Mouse (Mus musculus): ENCODE results near the gene Dock10. TPM values are rescaled to one million over a fixed set of nuclear protein-coding genes. Genes with fewer than 3 reads are reported as not detected.
"Not testable (repeated sequence)": the region's sequence is repeated elsewhere in the genome, so short reads cannot be mapped to it uniquely, and the experiment has no call there.

Dock10 gene
- polyA plus RNA-seq, 1 experiment from 2014 or later = 5.0 TPM

GRCm38 (mm10) chr1:80755296-80756059 lies 2.8 kb downstream of the Dock10 start:
- no peaks in the 10 kb centered on the region for H3K36me3 ChIP-seq
- peaks cover 21% of the 10 kb centered on the region for H3K4me1 ChIP-seq (replicated peaks)
- H3K4me2 ChIP-seq = no peak overlapping the region
- no peak for ATAC-seq (ENCODE audit: low read depth)
- 90% methylated on average over 7 of the region's 7 CpGs for WGBS
- H3K27ac ChIP-seq (replicated peaks) = no peak overlapping the region
- H3K9me3 ChIP-seq = peaks cover 4% of the 10 kb centered on the region; the same call in 1 of the 2 replicates
- H3K9ac ChIP-seq = no peak overlapping the region
- no peak overlapping the region for H3K4me3 ChIP-seq
- peaks cover 33% of the 10 kb centered on the region for H3K27me3 ChIP-seq

- not testable (repeated sequence) for H3K4me3 ChIP-seq; H3K9ac ChIP-seq; ATAC-seq (ENCODE audit: low read depth); H3K9me3 ChIP-seq; H3K27me3 ChIP-seq; H3K4me2 ChIP-seq; H3K27ac ChIP-seq (replicated peaks); H3K36me3 ChIP-seq; H3K4me1 ChIP-seq (replicated peaks)
- WGBS = 91% methylated on average over 2 of the region's 2 CpGs
Observed at GRCm38 (mm10) chr1:80749122-80749521, 9.2 kb downstream of the Dock10 start.

GRCm38 (mm10) chr1:80746691-80747463 lies 11.4 kb downstream of the Dock10 start:
- Histone ChIP-seq H3K4me3 (no peak overlapping the region), H3K9me3 (no peaks in the 10 kb centered on the region), H3K4me1 (replicated peaks) (no peaks in the 10 kb centered on the region), H3K36me3 (no peaks in the 10 kb centered on the region), H3K27ac (replicated peaks) (no peak overlapping the region), H3K9ac (no peak overlapping the region), H3K4me2 (no peak overlapping the region), H3K27me3 (no peaks in the 10 kb centered on the region)
- ATAC-seq (ENCODE audit: low read depth) = no peak
- 81% methylated on average over 2 of the region's 2 CpGs for whole genome bisulfite sequencing

GRCm38 (mm10) chr1:80746195-80746594 lies 12.1 kb downstream of the Dock10 start:
- ATAC-seq (ENCODE audit: low read depth) = no peak
- no peak overlapping the region for H3K4me2 ChIP-seq
- no peak overlapping the region for H3K27ac ChIP-seq (replicated peaks)
- H3K9ac ChIP-seq = no peak overlapping the region
- no peak overlapping the region for H3K4me3 ChIP-seq
- no peaks in the 10 kb centered on the region for H3K36me3 ChIP-seq
- no peaks in the 10 kb centered on the region for H3K4me1 ChIP-seq (replicated peaks)
- H3K9me3 ChIP-seq = no peaks in the 10 kb centered on the region
- H3K27me3 ChIP-seq = no peaks in the 10 kb centered on the region
- WGBS = 88% methylated on average over 6 of the region's 6 CpGs

- Histone ChIP-seq H3K9me3 (no peaks in the 10 kb centered on the region), H3K36me3 (no peaks in the 10 kb centered on the region), H3K4me2 (no peak overlapping the region), H3K27me3 (no peaks in the 10 kb centered on the region), H3K27ac (replicated peaks) (no peak overlapping the region), H3K4me3 (no peak overlapping the region), H3K9ac (no peak overlapping the region), H3K4me1 (replicated peaks) (no peaks in the 10 kb centered on the region)
- ATAC-seq (ENCODE audit: low read depth) = no peak
- 29% methylated on average over 1 of the region's 1 CpGs for WGBS
Observed at GRCm38 (mm10) chr1:80739472-80739871, 18.9 kb downstream of the Dock10 start.

- H3K4me3 ChIP-seq = no peak overlapping the region
- H3K9ac ChIP-seq = no peak overlapping the region
- H3K4me2 ChIP-seq = no peak overlapping the region
- no peak for ATAC-seq (ENCODE audit: low read depth)
- H3K27ac ChIP-seq (replicated peaks) = no peak overlapping the region
- WGBS = 72% methylated on average over 5 of the region's 5 CpGs
- H3K9me3 ChIP-seq = no peaks in the 10 kb centered on the region
- H3K4me1 ChIP-seq (replicated peaks) = no peaks in the 10 kb centered on the region
- H3K27me3 ChIP-seq = no peaks in the 10 kb centered on the region
- H3K36me3 ChIP-seq = no peaks in the 10 kb centered on the region
Observed at GRCm38 (mm10) chr1:80737812-80738391, 20.4 kb downstream of the Dock10 start.

- WGBS = 85% methylated on average over 5 of the region's 5 CpGs
Observed at GRCm38 (mm10) chr1:80730582-80730981, 27.7 kb downstream of the Dock10 start.

GRCm38 (mm10) chr1:80730174-80730573 lies 28.2 kb downstream of the Dock10 start:
- ATAC-seq (ENCODE audit: low read depth) = no peak
- H3K4me3 ChIP-seq = no peak overlapping the region
- H3K36me3 ChIP-seq = no peaks in the 10 kb centered on the region
- 91% methylated on average over 4 of the region's 4 CpGs for WGBS
- no peaks in the 10 kb centered on the region for H3K27me3 ChIP-seq
- no peaks in the 10 kb centered on the region for H3K4me1 ChIP-seq (replicated peaks)
- no peak overlapping the region for H3K4me2 ChIP-seq
- no peaks in the 10 kb centered on the region for H3K9me3 ChIP-seq
- H3K27ac ChIP-seq (replicated peaks) = no peak overlapping the region
- H3K9ac ChIP-seq = no peak overlapping the region

More at GRCm38 (mm10) chr1:80730582-80730981, 27.7 kb downstream of the Dock10 start:
- H3K27ac ChIP-seq (replicated peaks) = no peak overlapping the region
- no peaks in the 10 kb centered on the region for H3K36me3 ChIP-seq
- H3K4me3 ChIP-seq = no peak overlapping the region
- H3K27me3 ChIP-seq = no peaks in the 10 kb centered on the region
- no peak for ATAC-seq (ENCODE audit: low read depth)
- no peaks in the 10 kb centered on the region for H3K4me1 ChIP-seq (replicated peaks)
- no peaks in the 10 kb centered on the region for H3K9me3 ChIP-seq
- H3K9ac ChIP-seq = no peak overlapping the region
- H3K4me2 ChIP-seq = no peak overlapping the region

GRCm38 (mm10) chr1:80728183-80728582 lies 30.1 kb downstream of the Dock10 start:
- no peak overlapping the region for H3K4me2 ChIP-seq
- ATAC-seq (ENCODE audit: low read depth) = no peak
- H3K4me1 ChIP-seq (replicated peaks) = no peaks in the 10 kb centered on the region
- H3K9ac ChIP-seq = no peak overlapping the region
- WGBS = 54% methylated on average over 1 of the region's 1 CpGs
- no peak overlapping the region for H3K27ac ChIP-seq (replicated peaks)
- no peaks in the 10 kb centered on the region for H3K36me3 ChIP-seq
- no peaks in the 10 kb centered on the region for H3K9me3 ChIP-seq
- no peak overlapping the region for H3K4me3 ChIP-seq
- no peaks in the 10 kb centered on the region for H3K27me3 ChIP-seq

GRCm38 (mm10) chr1:80727403-80727802 lies 30.9 kb downstream of the Dock10 start:
- H3K27ac ChIP-seq (replicated peaks) = no peak overlapping the region
- H3K4me3 ChIP-seq = no peak overlapping the region
- H3K9me3 ChIP-seq = no peaks in the 10 kb centered on the region
- no peak overlapping the region for H3K4me2 ChIP-seq
- no peaks in the 10 kb centered on the region for H3K4me1 ChIP-seq (replicated peaks)
- WGBS = 79% methylated on average over 4 of the region's 4 CpGs
- H3K36me3 ChIP-seq = no peaks in the 10 kb centered on the region
- no peaks in the 10 kb centered on the region for H3K27me3 ChIP-seq
- no peak overlapping the region for H3K9ac ChIP-seq
- ATAC-seq (ENCODE audit: low read depth) = no peak

- Histone ChIP-seq H3K36me3 (no peaks in the 10 kb centered on the region), H3K9me3 (no peaks in the 10 kb centered on the region), H3K27ac (replicated peaks) (no peak overlapping the region), H3K4me3 (no peak overlapping the region), H3K9ac (no peak overlapping the region), H3K27me3 (no peaks in the 10 kb centered on the region), H3K4me1 (replicated peaks) (no peaks in the 10 kb centered on the region), H3K4me2 (no peak overlapping the region)
- ATAC-seq (ENCODE audit: low read depth) = no peak
- 34% methylated on average over 4 of the region's 4 CpGs for WGBS
Observed at GRCm38 (mm10) chr1:80722647-80723046, 35.7 kb downstream of the Dock10 start.

GRCm38 (mm10) chr1:80722001-80722400 lies 36.3 kb downstream of the Dock10 start:
- no peaks in the 10 kb centered on the region for H3K36me3 ChIP-seq
- H3K4me3 ChIP-seq = no peak overlapping the region
- no peak overlapping the region for H3K27ac ChIP-seq (replicated peaks)
- 87% methylated on average over 1 of the region's 1 CpGs for WGBS
- ATAC-seq (ENCODE audit: low read depth) = no peak
- no peaks in the 10 kb centered on the region for H3K9me3 ChIP-seq
- H3K4me1 ChIP-seq (replicated peaks) = no peaks in the 10 kb centered on the region
- H3K4me2 ChIP-seq = no peak overlapping the region
- H3K27me3 ChIP-seq = no peaks in the 10 kb centered on the region
- H3K9ac ChIP-seq = no peak overlapping the region
